ENCODE assay signal across 29 mouse cellular contexts in the genomic region with DNA sequence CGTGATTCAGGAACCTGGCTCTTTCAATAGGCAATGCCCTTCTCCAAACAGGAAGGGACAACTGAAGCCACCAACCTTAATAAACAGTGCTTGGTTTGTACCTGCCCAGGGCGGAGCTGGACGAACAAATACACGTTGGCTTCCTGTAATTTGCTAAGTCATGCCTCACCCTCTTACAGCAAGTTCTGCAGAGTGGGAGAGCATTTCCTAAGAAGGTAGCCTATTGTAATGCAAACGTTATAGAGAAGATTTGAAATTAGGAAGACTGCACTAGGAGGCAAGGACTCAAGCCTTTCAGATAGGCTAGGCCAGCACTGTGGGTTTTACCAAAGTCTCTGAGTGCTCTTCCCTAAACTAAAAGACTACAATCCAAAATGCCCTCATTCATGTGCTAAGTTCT. TPM values are rescaled to one million over a fixed set of nuclear protein-coding genes. Genes with fewer than 3 reads are reported as not detected.
DNase-seq lines count a peak whose midpoint lies in the region; ATAC-seq and TF ChIP-seq lines count a peak whose summit lies in the region.
"Had no signal": no experiment of that assay in that cellular context is flagged by ENCODE, and none has a peak within 500 bp of the region (broad histone marks: within the 10 kb centered on the region; RNA-seq: fewer than 3 reads in every experiment).

No protein-coding gene starts in this region.

- no peaks in the 10 kb centered on the region for H3K9me3 ChIP-seq in ES-Bruce4 (replicated peaks; ENCODE audit: control insufficient read depth, insufficient read depth, low read length, poor library complexity, severe bottlenecking)
- no peaks in the 10 kb centered on the region for H3K9me3 ChIP-seq in stomach, embryonic 16.5 days (replicated peaks; ENCODE audit: control insufficient read depth, low read length)
- H3K9me3 ChIP-seq in liver, embryonic 11.5 days (ENCODE audit: control insufficient read depth, low read length) = no peaks in the 10 kb centered on the region
- no peaks in the 10 kb centered on the region for H3K9me3 ChIP-seq in hindbrain, embryonic 10.5 days
- H3K9me3 ChIP-seq: embryonic facial prominence, embryonic 10.5 days; embryonic facial prominence, embryonic 13.5 days; forebrain, embryonic 12.5 days; heart, embryonic 10.5 days; heart, embryonic 13.5 days; hindbrain, embryonic 12.5 days; hindbrain, embryonic 15.5 days had no signal

- H3K27me3 ChIP-seq in ES-Bruce4 (ENCODE audit: control insufficient read depth, insufficient read depth, low read length, poor library complexity, severe bottlenecking) = no peaks in the 10 kb centered on the region
- H3K27me3 ChIP-seq in stomach, embryonic 16.5 days (ENCODE audit: control insufficient read depth, insufficient read depth, low read length) = no peaks in the 10 kb centered on the region
- no peaks in the 10 kb centered on the region for H3K27me3 ChIP-seq in liver, embryonic 11.5 days (replicated peaks; ENCODE audit: control insufficient read depth, insufficient read depth, low read length)
- no peaks in the 10 kb centered on the region for H3K27me3 ChIP-seq in hindbrain, embryonic 10.5 days (ENCODE audit: insufficient read depth, poor library complexity, severe bottlenecking)
- H3K27me3 ChIP-seq: embryonic facial prominence, embryonic 13.5 days; forebrain, embryonic 12.5 days; heart, embryonic 13.5 days; hindbrain, embryonic 12.5 days; hindbrain, embryonic 15.5 days had no signal

- 55% methylated on average over 5 of the region's 5 CpGs for WGBS in stomach, embryonic 16.5 days
- WGBS in liver, embryonic 11.5 days = 59% methylated on average over 5 of the region's 5 CpGs
- WGBS in hindbrain, embryonic 10.5 days = 72% methylated on average over 5 of the region's 5 CpGs

- DNase-seq in urinary bladder, adult 18-20 months (ENCODE audit: low spot score in 2 of 2) = peak; percentile 60 to 68
- no peak for DNase-seq in urinary bladder, postnatal 10 days (ENCODE audit: low spot score)
- peak; percentile 99 for DNase-seq in R1 (ENCODE audit: low read depth, low spot score)
- no peak for DNase-seq in liver, embryonic 11.5 days (ENCODE audit: low spot score)
- DNase-seq in hindbrain, embryonic 10.5 days (ENCODE audit: low spot score) = no peak
- no peak for DNase-seq in lung, postnatal 25 days (ENCODE audit: low spot score)
- DNase-seq: adrenal gland, adult 8-10 months; adrenal gland, postnatal 25 days; cerebellum, adult 2 months; cerebellum, adult 9-11 months; cerebellum, postnatal 25 days; embryo, embryonic 11 days; gastrocnemius, postnatal 10 days; gastrocnemius, postnatal 36 days; heart, adult 2 months; heart, postnatal 14 days; heart, postnatal 4 days had no signal

- no peak overlapping the region for H3K4me3 ChIP-seq in ES-Bruce4 (ENCODE audit: low read depth, low read length)
- H3K4me3 ChIP-seq in stomach, embryonic 16.5 days (replicated peaks; ENCODE audit: low read length) = no peak overlapping the region
- H3K4me3 ChIP-seq in liver, embryonic 11.5 days (ENCODE audit: low read depth, low read length) = no peak overlapping the region
- H3K4me3 ChIP-seq in hindbrain, embryonic 10.5 days = no peak overlapping the region
- H3K4me3 ChIP-seq: embryonic facial prominence, embryonic 10.5 days; embryonic facial prominence, embryonic 13.5 days; erythroblast, embryonic 14.5 days; forebrain, embryonic 12.5 days; heart, adult 2 months; heart, embryonic 10.5 days; heart, embryonic 13.5 days; hindbrain, embryonic 12.5 days; hindbrain, embryonic 15.5 days had no signal

- peak overlapping the region; percentile 87 for H3K27ac ChIP-seq in ES-Bruce4 (ENCODE audit: insufficient read depth, low read length)
- H3K27ac ChIP-seq in stomach, embryonic 16.5 days (ENCODE audit: low read length) = peak overlapping the region; percentile 46; the same call in 1 of the 2 replicates
- no peak overlapping the region for H3K27ac ChIP-seq in liver, embryonic 11.5 days (ENCODE audit: low read depth, low read length)
- H3K27ac ChIP-seq in hindbrain, embryonic 10.5 days = no peak overlapping the region
- H3K27ac ChIP-seq: embryonic facial prominence, embryonic 10.5 days; embryonic facial prominence, embryonic 13.5 days; forebrain, embryonic 12.5 days; heart, adult 2 months; heart, embryonic 10.5 days; heart, embryonic 13.5 days; hindbrain, embryonic 12.5 days; hindbrain, embryonic 15.5 days had no signal

- peak; percentile 68; the same call in 1 of the 2 replicates for ATAC-seq in stomach, embryonic 16.5 days (ENCODE audit: insufficient read depth, low FRiP score)
- ATAC-seq in liver, embryonic 11.5 days (replicated peaks; ENCODE audit: low FRiP score) = no peak
- ATAC-seq: activated CD4-positive, CD25-positive, alpha-beta regulatory T cell, adult 4 months; forebrain, embryonic 16.5 days had no signal

- H3K4me1 ChIP-seq in ES-Bruce4 (ENCODE audit: control insufficient read depth, insufficient read depth, low read length) = peaks cover 2% of the 10 kb centered on the region
- H3K4me1 ChIP-seq in stomach, embryonic 16.5 days (ENCODE audit: control insufficient read depth, insufficient read depth, low read length) = no peaks in the 10 kb centered on the region
- no peaks in the 10 kb centered on the region for H3K4me1 ChIP-seq in liver, embryonic 11.5 days (replicated peaks; ENCODE audit: control insufficient read depth, insufficient read depth, low read length)
- no peaks in the 10 kb centered on the region for H3K4me1 ChIP-seq in hindbrain, embryonic 10.5 days (replicated peaks)
- H3K4me1 ChIP-seq: embryonic facial prominence, embryonic 10.5 days; embryonic facial prominence, embryonic 13.5 days; forebrain, embryonic 12.5 days; heart, embryonic 10.5 days; heart, embryonic 13.5 days; hindbrain, embryonic 12.5 days; hindbrain, embryonic 15.5 days had no signal

- H3K9ac ChIP-seq in ES-Bruce4 (ENCODE audit: low read depth, poor library complexity, severe bottlenecking) = no peak overlapping the region
- no peak overlapping the region for H3K9ac ChIP-seq in stomach, embryonic 16.5 days (ENCODE audit: low read length)
- H3K9ac ChIP-seq in liver, embryonic 11.5 days (ENCODE audit: low read depth, low read length) = no peak overlapping the region
- H3K9ac ChIP-seq: embryonic facial prominence, embryonic 13.5 days; forebrain, embryonic 12.5 days; heart, embryonic 13.5 days; hindbrain, embryonic 12.5 days; hindbrain, embryonic 15.5 days had no signal

- no peak for TF ChIP-seq POLR2A in ES-Bruce4 (IDR thresholded peaks at IDR 0.05; ENCODE audit: insufficient read depth, low read length)

- TF ChIP-seq EP300 in ES-Bruce4 (IDR thresholded peaks at IDR 0.05; ENCODE audit: insufficient read depth, low read depth, low read length) = 0 out of 2 replicates have a peak, but pooled peaks have one; percentile 36

- H3K4me2 ChIP-seq in stomach, embryonic 16.5 days (ENCODE audit: low read depth, low read length) = no peak overlapping the region
- no peak overlapping the region for H3K4me2 ChIP-seq in liver, embryonic 11.5 days
- H3K4me2 ChIP-seq: embryonic facial prominence, embryonic 13.5 days; forebrain, embryonic 12.5 days; heart, embryonic 13.5 days; hindbrain, embryonic 12.5 days; hindbrain, embryonic 15.5 days had no signal

- H3K36me3 ChIP-seq in ES-Bruce4 (ENCODE audit: control insufficient read depth, insufficient read depth, low read length, poor library complexity, severe bottlenecking) = no peaks in the 10 kb centered on the region
- H3K36me3 ChIP-seq in stomach, embryonic 16.5 days (ENCODE audit: control insufficient read depth, insufficient read depth, low read length) = no peaks in the 10 kb centered on the region
- H3K36me3 ChIP-seq in liver, embryonic 11.5 days (ENCODE audit: control insufficient read depth, insufficient read depth, low read length) = no peaks in the 10 kb centered on the region
- H3K36me3 ChIP-seq in hindbrain, embryonic 10.5 days = no peaks in the 10 kb centered on the region
- H3K36me3 ChIP-seq: embryonic facial prominence, embryonic 10.5 days; embryonic facial prominence, embryonic 13.5 days; forebrain, embryonic 12.5 days; heart, embryonic 10.5 days; heart, embryonic 13.5 days; hindbrain, embryonic 12.5 days; hindbrain, embryonic 15.5 days had no signal

- no peak for TF ChIP-seq CTCF in ES-Bruce4 (IDR thresholded peaks at IDR 0.05; ENCODE audit: low read depth, low read length)

RNA-seq across cellular contexts. Expression of gene Mctp2, which starts 19.6 kb away (rescaled TPM):
- polyA plus RNA-seq in ES-Bruce4 (2011; ENCODE audit: insufficient read depth, insufficient read length, low read depth, missing spikeins) = 4.6 and 4.8 TPM in 2 replicates
- polyA plus RNA-seq in stomach, embryonic 16.5 days (2015; fragmentation: Nextera tagmentation; extraction: Ambion mirVana) = 3.1 and 3.4 TPM in 2 replicates
- 0.26 and 0.33 TPM in 2 replicates for polyA plus RNA-seq in liver, embryonic 11.5 days (2014; fragmentation: Nextera tagmentation; extraction: Ambion mirVana)
- 0.13 and 0.47 TPM in 2 replicates for polyA plus RNA-seq in hindbrain, embryonic 10.5 days (2016; fragmentation: Nextera tagmentation; extraction: Ambion mirVana)
- polyA plus RNA-seq: erythroblast, embryonic 14.5 days had no signal

Comparison
In these comparisons a context has a peak if more than half of its experiments do, and no peak if none do; other contexts are left out.
1. DNase-seq: peak in urinary bladder, adult 18-20 months (2 of 2) and R1 (single experiment); none in urinary bladder, postnatal 10 days (single experiment), liver, embryonic 11.5 days (single experiment), hindbrain, embryonic 10.5 days (single experiment) and lung, postnatal 25 days (single experiment).
2. H3K27ac ChIP-seq: peak in ES-Bruce4 (single experiment) and stomach, embryonic 16.5 days (single experiment); none in liver, embryonic 11.5 days (single experiment) and hindbrain, embryonic 10.5 days (single experiment).